Mouse (Mus musculus): ENCODE data around the gene Arsb. TPM values are rescaled to one million over a fixed set of nuclear protein-coding genes. Genes with fewer than 3 reads are reported as not detected.
"Not testable (repeated sequence)": the region's sequence is repeated elsewhere in the genome, so short reads cannot be mapped to it uniquely, and the experiment has no call there.

Arsb gene
- polyA plus RNA-seq, 1 experiment: 8.4 TPM

- 75% methylated on average over 8 of the region's 8 CpGs for WGBS
Measured at GRCm38 (mm10) chr13:93957907-93958306, 186.5 kb downstream of the Arsb start.

GRCm38 (mm10) chr13:93966271-93966670, 194.8 kb downstream of the Arsb start:
- no peak for DNase-seq (ENCODE audit: low read depth, low spot score)

More at GRCm38 (mm10) chr13:93957907-93958306, 186.5 kb downstream of the Arsb start:
- DNase-seq (ENCODE audit: low read depth, low spot score): no peak

GRCm38 (mm10) chr13:93967138-93967537, 195.7 kb downstream of the Arsb start:
- WGBS: 63% methylated on average over 9 of the region's 9 CpGs
- no peak for DNase-seq (ENCODE audit: low read depth, low spot score)

GRCm38 (mm10) chr13:93970115-93970514, 198.7 kb downstream of the Arsb start:
- no peak for DNase-seq (ENCODE audit: low read depth, low spot score)
- 77% methylated on average over 5 of the region's 5 CpGs for WGBS

GRCm38 (mm10) chr13:93972423-93972822, 201.0 kb downstream of the Arsb start:
- WGBS: 77% methylated on average over 3 of the region's 3 CpGs
- DNase-seq (ENCODE audit: low read depth, low spot score): no peak

- WGBS: 49% methylated on average over 5 of the region's 5 CpGs
- no peak for DNase-seq (ENCODE audit: low read depth, low spot score)
Measured at GRCm38 (mm10) chr13:93975668-93976067, 204.2 kb downstream of the Arsb start.

- WGBS: 83% methylated on average over 10 of the region's 10 CpGs
- no peak for DNase-seq (ENCODE audit: low read depth, low spot score)
Measured at GRCm38 (mm10) chr13:93976897-93977530, 205.6 kb downstream of the Arsb start.

- no peak for DNase-seq (ENCODE audit: low read depth, low spot score)
- 80% methylated on average over 12 of the region's 12 CpGs for WGBS
Measured at GRCm38 (mm10) chr13:93978703-93979495, 207.5 kb downstream of the Arsb start.

GRCm38 (mm10) chr13:93979754-93980153, 208.3 kb downstream of the Arsb start:
- WGBS: 85% methylated on average over 1 of the region's 1 CpGs
- no peak for DNase-seq (ENCODE audit: low read depth, low spot score)

GRCm38 (mm10) chr13:93984521-93984920, 213.1 kb downstream of the Arsb start:
- WGBS: 88% methylated on average over 2 of the region's 2 CpGs
- no peak for DNase-seq (ENCODE audit: low read depth, low spot score)

GRCm38 (mm10) chr13:93985181-93985580, 213.8 kb downstream of the Arsb start:
- DNase-seq (ENCODE audit: low read depth, low spot score): no peak
- 79% methylated on average over 7 of the region's 7 CpGs for WGBS

GRCm38 (mm10) chr13:93985750-93986149, 214.3 kb downstream of the Arsb start:
- 84% methylated on average over 8 of the region's 8 CpGs for WGBS
- not testable (repeated sequence) for DNase-seq (ENCODE audit: low read depth, low spot score)

GRCm38 (mm10) chr13:93987611-93988010, 216.2 kb downstream of the Arsb start:
- DNase-seq (ENCODE audit: low read depth, low spot score): no peak
- WGBS: 58% methylated on average over 7 of the region's 7 CpGs

- 45% methylated on average over 4 of the region's 4 CpGs for WGBS
- no peak for DNase-seq (ENCODE audit: low read depth, low spot score)
Measured at GRCm38 (mm10) chr13:93989208-93989607, 217.8 kb downstream of the Arsb start.

GRCm38 (mm10) chr13:93989736-93990611, 218.5 kb downstream of the Arsb start:
- WGBS: 80% methylated on average over 11 of the region's 11 CpGs
- no peak for DNase-seq (ENCODE audit: low read depth, low spot score)

- WGBS: 86% methylated on average over 3 of the region's 3 CpGs
- DNase-seq (ENCODE audit: low read depth, low spot score): no peak
Measured at GRCm38 (mm10) chr13:93990841-93991240, 219.4 kb downstream of the Arsb start.

GRCm38 (mm10) chr13:93992342-93992882, 221.0 kb downstream of the Arsb start:
- no peak for DNase-seq (ENCODE audit: low read depth, low spot score)
- 90% methylated on average over 5 of the region's 5 CpGs for WGBS

Measured in large intestine, adult 2 months (tissue).